Mouse (Mus musculus) ovary, postnatal 14 days (tissue): ENCODE data around the gene Flii.

ENCODE experiments used
- DNase-seq: peaks from one replicate; pipeline ENCODE4 v3.0.0; 2022; ENCODE audit warnings: low spot score

The Flii gene

GRCm38 (mm10) chr11:60715833-60716232, 11.2 kb downstream of the Flii start:
- no peak for DNase-seq

GRCm38 (mm10) chr11:60712639-60713255, 14.3 kb downstream of the Flii start:
- DNase-seq: no peak

- DNase-seq: no peak
Observed at GRCm38 (mm10) chr11:60712040-60712439, 15.0 kb downstream of the Flii start.

- no peak for DNase-seq
Observed at GRCm38 (mm10) chr11:60711218-60711617, 15.8 kb downstream of the Flii start.

GRCm38 (mm10) chr11:60709481-60710465, 17.3 kb downstream of the Flii start:
- no peak for DNase-seq

GRCm38 (mm10) chr11:60708631-60709030, 18.4 kb downstream of the Flii start:
- no peak for DNase-seq

- peak; percentile 61 for DNase-seq
Observed at GRCm38 (mm10) chr11:60707672-60708071, 19.4 kb downstream of the Flii start.

GRCm38 (mm10) chr11:60706696-60707480, 20.2 kb downstream of the Flii start:
- no peak for DNase-seq

- DNase-seq: no peak
Observed at GRCm38 (mm10) chr11:60706076-60706475, 21.0 kb downstream of the Flii start.

- DNase-seq: no peak
Observed at GRCm38 (mm10) chr11:60705255-60705654, 21.8 kb downstream of the Flii start.

- no peak for DNase-seq
Observed at GRCm38 (mm10) chr11:60704023-60704880, 22.8 kb downstream of the Flii start.

GRCm38 (mm10) chr11:60703131-60703530, 23.9 kb downstream of the Flii start:
- DNase-seq: peak; percentile 51

GRCm38 (mm10) chr11:60701611-60702010, 25.5 kb downstream of the Flii start:
- DNase-seq: no peak

- no peak for DNase-seq
Observed at GRCm38 (mm10) chr11:60700320-60701185, 26.5 kb downstream of the Flii start.

GRCm38 (mm10) chr11:60699524-60700075, 27.5 kb downstream of the Flii start, which contains the start of gene Llgl1:
Gene Llgl1 (plus strand): TSS chr11:60699723.
- peak; percentile 67 for DNase-seq

GRCm38 (mm10) chr11:60698806-60699523, 28.1 kb downstream of the Flii start:
- peak; percentile 63 for DNase-seq

GRCm38 (mm10) chr11:60697561-60697960, 29.5 kb downstream of the Flii start:
- no peak for DNase-seq

GRCm38 (mm10) chr11:60696165-60696564, 30.9 kb downstream of the Flii start:
- no peak for DNase-seq
